Comparison of ENCODE assay signal across 9 mouse cellular contexts in genomic region chr13:51170691-51171680, GRCm38 (mm10). TPM values are rescaled to one million over a fixed set of nuclear protein-coding genes. Genes with fewer than 3 reads are reported as not detected.
A peak's percentile ranks its signal among the peaks of the same experiment; 100 is the strongest.
DNase-seq lines count a peak whose midpoint lies in the region; ATAC-seq and TF ChIP-seq lines count a peak whose summit lies in the region.
"Had no signal": no experiment of that assay in that cellular context is flagged by ENCODE, and none has a peak within 500 bp of the region (broad histone marks: within the 10 kb centered on the region; RNA-seq: fewer than 3 reads in every experiment).

TSS of gene Nxnl2 (plus strand) at chr13:51171022.

- H3K27me3 ChIP-seq in hindbrain, postnatal 0 days (ENCODE audit: insufficient read depth, low read length) = no peaks in the 10 kb centered on the region
- peaks cover 23% of the 10 kb centered on the region for H3K27me3 ChIP-seq in liver, embryonic 11.5 days (replicated peaks; ENCODE audit: control insufficient read depth, insufficient read depth, low read length)
- no peaks in the 10 kb centered on the region for H3K27me3 ChIP-seq in splenic B cell, adult 2 months (ENCODE audit: control insufficient read depth, insufficient read depth, low read length, poor library complexity, severe bottlenecking)

- H3K4me2 ChIP-seq in hindbrain, postnatal 0 days (ENCODE audit: low read depth, low read length) = peak within 1 kb of the TSS; percentile 78
- H3K4me2 ChIP-seq in liver, embryonic 11.5 days = peak within 1 kb of the TSS; percentile 94

- peak; percentile 50 for ATAC-seq in cerebellum, adult (ENCODE audit: insufficient number of reproducible peaks, low FRiP score, low TSS enrichment)
- ATAC-seq in hindbrain, postnatal 0 days = peak; percentile 80
- ATAC-seq in liver, embryonic 11.5 days (replicated peaks; ENCODE audit: low FRiP score) = peak; percentile 63
- ATAC-seq in monocyte, adult 5-6 weeks (replicated peaks; ENCODE audit: insufficient number of reproducible peaks, low FRiP score, low TSS enrichment, poor library complexity, severe bottlenecking) = peak; percentile 11; the same call in 1 of the 2 replicates

- H3K36me3 ChIP-seq in hindbrain, postnatal 0 days (ENCODE audit: insufficient read depth, low read length) = no peaks in the 10 kb centered on the region
- no peaks in the 10 kb centered on the region for H3K36me3 ChIP-seq in liver, embryonic 11.5 days (ENCODE audit: control insufficient read depth, insufficient read depth, low read length)
- no peaks in the 10 kb centered on the region for H3K36me3 ChIP-seq in splenic B cell, adult 2 months (ENCODE audit: control insufficient read depth, insufficient read depth, low read length, poor library complexity, severe bottlenecking)

- H3K4me3 ChIP-seq in gastrocnemius, adult 2 months = peak within 1 kb of the TSS; percentile 73
- H3K4me3 ChIP-seq in hindbrain, postnatal 0 days (ENCODE audit: low read length) = peak within 1 kb of the TSS; percentile 42
- peak within 1 kb of the TSS; percentile 48 for H3K4me3 ChIP-seq in liver, embryonic 11.5 days (ENCODE audit: low read depth, low read length)

- under 1% methylated on average over 64 of the region's 64 CpGs for WGBS in hindbrain, postnatal 0 days
- 1% methylated on average over 64 of the region's 64 CpGs for WGBS in liver, embryonic 11.5 days

- H3K4me1 ChIP-seq in hindbrain, postnatal 0 days (ENCODE audit: insufficient read depth, low read length) = 0 out of 2 replicates have a peak, but pooled peaks cover 6% of the 10 kb centered on the region
- H3K4me1 ChIP-seq in liver, embryonic 11.5 days (replicated peaks; ENCODE audit: control insufficient read depth, insufficient read depth, low read length) = no peaks in the 10 kb centered on the region; the same call in 1 of the 2 replicates

- TF ChIP-seq CTCF in gastrocnemius, adult 2 months (IDR thresholded peaks at IDR 0.05) = peak; percentile 48
- peak; percentile 61 for TF ChIP-seq CTCF in hindbrain, postnatal 0 days (IDR thresholded peaks at IDR 0.05; ENCODE audit: low read depth)

- intact Hi-C loops in gastrocnemius, adult 2 months (cut with DNase I) = loop anchor here (10.0 kb wide), 1 partner anchor 216 kb away; no protein-coding TSS in a partner anchor

- no peaks in the 10 kb centered on the region for H3K9me3 ChIP-seq in hindbrain, postnatal 0 days (ENCODE audit: low read length)
- H3K9me3 ChIP-seq in liver, embryonic 11.5 days (ENCODE audit: control insufficient read depth, low read length) = 0 out of 2 replicates have a peak, but pooled peaks cover 3% of the 10 kb centered on the region

- DNase-seq in cerebellum, adult 9-10 months = no peak
- DNase-seq in c-Kit-positive CD71-positive TER-119-positive erythroid progenitor cells, embryonic 14.5 days (ENCODE audit: low spot score) = peak; percentile 3
- peak; percentile 44 for DNase-seq in gastrocnemius, adult 2 months
- DNase-seq in hindbrain, postnatal 0 days (ENCODE audit: low spot score) = peak; percentile 60
- DNase-seq in liver, embryonic 11.5 days (ENCODE audit: low spot score) = peak; percentile 53
- peak; percentile 79 for DNase-seq in splenic B cell, adult 2 months (ENCODE audit: low read depth, low spot score)

- peak within 1 kb of the TSS; percentile 43; the same call in 1 of the 2 replicates for H3K27ac ChIP-seq in gastrocnemius, adult 2 months
- H3K27ac ChIP-seq in hindbrain, postnatal 0 days = no peak within 1 kb of the TSS; the same call in 1 of the 2 replicates
- H3K27ac ChIP-seq in liver, embryonic 11.5 days (ENCODE audit: low read depth, low read length) = no peak within 1 kb of the TSS
- H3K27ac ChIP-seq: macrophage had no signal

- peak within 1 kb of the TSS; percentile 44 for H3K9ac ChIP-seq in hindbrain, postnatal 0 days (replicated peaks; ENCODE audit: low read length)
- no peak within 1 kb of the TSS; the same call in 1 of the 2 replicates for H3K9ac ChIP-seq in liver, embryonic 11.5 days (ENCODE audit: low read depth, low read length)

RNA-seq across cellular contexts. Expression of gene Nxnl2, which starts in this region (rescaled TPM):
- total RNA-seq in gastrocnemius, adult 2 months (2021) = under 1 TPM in 1 of 2 experiments, not detected in 1; 0.23 TPM
- total RNA-seq in hindbrain, postnatal 0 days (2014; rRNA removed) = 3.0 and 3.8 TPM in 2 replicates
- polyA plus RNA-seq in hindbrain, postnatal 0 days (2015; fragmentation: Nextera tagmentation; extraction: Ambion mirVana) = 7.2 and 8.6 TPM in 2 replicates
- 0.27 and 0.43 TPM in 2 replicates for polyA plus RNA-seq in liver, embryonic 11.5 days (2014; fragmentation: Nextera tagmentation; extraction: Ambion mirVana)
- 2.0 TPM in 1 of 3 replicates, not detected in the others for total RNA-seq in monocyte, adult 5-6 weeks (2017)
- polyA plus RNA-seq: macrophage had no signal

Comparison
In these comparisons a context has a peak if more than half of its experiments do, and no peak if none do; other contexts are left out.
1. Peak in DNase-seq, H3K4me3 ChIP-seq and H3K27ac ChIP-seq in gastrocnemius, adult 2 months; RNA of the gene not detected or under 1 TPM.
2. Peak in DNase-seq, ATAC-seq, H3K4me3 ChIP-seq and H3K4me2 ChIP-seq in liver, embryonic 11.5 days; RNA of the gene not detected or under 1 TPM.
3. ATAC-seq: peak in every context shown above with its lines; median percentile 80 in hindbrain, postnatal 0 days; 63 in liver, embryonic 11.5 days; 50 in cerebellum, adult; 11 in monocyte, adult 5-6 weeks.